Mouse (Mus musculus): Measurements from ENCODE around the gene Snrpf.
"Not testable (repeated sequence)": the region's sequence is repeated elsewhere in the genome, so short reads cannot be mapped to it uniquely, and the experiment has no call there.

Snrpf gene

DNA sequence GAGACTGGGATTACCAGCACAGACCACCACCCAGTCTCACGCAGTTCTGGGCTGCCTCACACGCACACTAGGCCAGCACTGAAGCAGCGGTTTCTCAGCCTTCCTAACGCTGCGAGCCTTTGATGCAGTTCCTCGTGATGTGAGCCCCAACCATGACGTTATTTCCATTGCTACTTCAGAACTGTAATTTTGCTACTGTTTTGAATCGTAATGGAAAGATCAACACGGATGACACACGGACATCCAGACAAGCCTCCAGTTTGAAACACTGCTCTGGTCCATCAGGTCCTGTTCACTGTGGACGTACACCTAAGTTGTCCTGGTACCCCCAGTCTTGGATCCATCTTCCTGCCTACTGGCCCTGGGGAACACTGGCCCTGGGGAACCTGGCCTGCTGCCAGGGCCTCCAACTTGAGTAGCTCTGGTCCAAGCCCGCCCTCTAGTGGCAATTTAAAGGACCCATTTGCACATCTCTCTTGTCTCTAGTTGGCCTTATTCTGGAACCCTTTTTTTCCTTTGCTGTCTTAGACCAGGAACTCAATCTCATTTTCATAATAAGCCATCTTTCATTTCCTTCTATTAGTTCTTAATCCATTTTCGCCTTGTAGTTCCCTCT is 12.1 kb downstream of the Snrpf start:
- DNase-seq (ENCODE audit: low spot score in 2 of 2): peak; percentile 44 to 80

DNA sequence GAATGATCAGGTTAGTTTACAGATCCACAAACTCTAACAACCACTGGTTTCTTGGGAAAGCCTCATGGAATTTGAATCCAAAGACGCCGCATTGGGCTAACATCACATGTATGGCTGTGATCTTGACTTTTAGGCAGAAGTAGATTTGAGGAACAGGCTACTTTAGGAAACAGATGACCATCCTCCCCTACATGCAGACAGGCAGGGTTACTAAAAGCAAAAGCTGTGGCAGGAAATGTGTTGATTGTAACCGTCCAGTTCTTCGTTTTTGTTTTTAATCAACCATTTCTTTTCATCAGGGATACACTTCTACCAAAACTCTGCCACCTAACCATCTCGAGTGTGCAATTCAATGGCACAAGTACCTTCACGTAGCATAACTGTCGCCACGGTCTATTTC is 13.5 kb downstream of the Snrpf start:
- no peak for DNase-seq (ENCODE audit: low spot score in 2 of 2)

DNA sequence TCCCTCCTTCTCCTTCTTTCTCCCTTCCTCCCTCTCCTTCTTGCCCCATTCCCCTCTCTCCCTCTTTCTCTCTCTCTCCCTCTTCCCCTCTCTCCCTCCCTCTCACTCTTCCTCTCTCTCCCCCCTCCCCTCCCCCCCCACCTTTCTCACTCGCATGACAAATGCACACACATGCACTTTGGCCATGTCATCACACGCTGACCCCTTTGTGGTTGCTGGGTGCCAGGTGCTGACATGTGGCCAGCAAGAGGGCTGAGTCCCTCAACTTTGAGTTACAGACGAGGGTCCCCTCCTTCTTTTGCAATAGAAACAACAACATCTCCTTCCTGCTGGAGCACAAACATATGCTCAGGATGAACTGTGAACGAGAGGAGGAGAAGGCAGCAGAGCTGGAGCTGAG is 14.5 kb downstream of the Snrpf start:
- no peak for DNase-seq (ENCODE audit: low spot score in 2 of 2)

DNA sequence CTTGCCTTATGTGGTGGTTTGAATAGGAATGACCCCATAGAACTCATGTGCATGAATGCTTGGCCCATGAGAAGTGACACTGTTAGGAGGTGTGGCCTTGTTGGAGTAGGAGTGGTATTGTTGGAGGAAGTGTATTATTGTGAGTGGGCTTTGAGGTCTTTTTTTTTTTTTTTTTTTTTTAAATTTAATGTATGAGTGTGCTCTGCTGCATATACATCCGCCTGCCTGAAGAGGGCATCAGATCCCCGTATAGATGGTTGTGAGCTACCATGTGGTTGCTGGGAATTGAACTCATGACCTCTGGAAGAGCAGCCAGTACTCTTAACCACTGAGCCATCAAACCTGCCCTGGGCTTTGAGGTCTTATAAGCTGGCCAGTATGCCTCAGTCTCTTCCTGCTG is 17.3 kb downstream of the Snrpf start:
- no peak for DNase-seq (ENCODE audit: low spot score in 2 of 2)

DNA sequence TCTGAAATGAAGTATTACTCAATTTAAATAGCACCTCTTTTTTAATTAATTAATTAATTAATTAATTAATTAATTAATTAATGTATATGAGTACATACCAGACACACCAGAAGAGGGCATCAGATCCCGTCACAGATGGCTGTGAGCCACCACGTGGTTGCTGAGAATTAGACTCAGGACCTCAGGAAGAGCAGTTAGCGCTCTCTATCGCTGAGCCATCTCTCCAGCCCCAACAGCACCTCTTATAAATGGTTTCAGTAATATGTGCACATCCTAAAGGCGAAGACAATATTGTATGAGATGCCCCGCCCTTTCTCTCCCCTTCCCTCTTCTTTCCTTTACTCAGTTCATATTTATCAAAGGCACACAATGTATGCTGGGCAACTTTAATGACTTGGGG is 20.8 kb downstream of the Snrpf start:
- DNase-seq (ENCODE audit: low spot score in 2 of 2): no peak

DNA sequence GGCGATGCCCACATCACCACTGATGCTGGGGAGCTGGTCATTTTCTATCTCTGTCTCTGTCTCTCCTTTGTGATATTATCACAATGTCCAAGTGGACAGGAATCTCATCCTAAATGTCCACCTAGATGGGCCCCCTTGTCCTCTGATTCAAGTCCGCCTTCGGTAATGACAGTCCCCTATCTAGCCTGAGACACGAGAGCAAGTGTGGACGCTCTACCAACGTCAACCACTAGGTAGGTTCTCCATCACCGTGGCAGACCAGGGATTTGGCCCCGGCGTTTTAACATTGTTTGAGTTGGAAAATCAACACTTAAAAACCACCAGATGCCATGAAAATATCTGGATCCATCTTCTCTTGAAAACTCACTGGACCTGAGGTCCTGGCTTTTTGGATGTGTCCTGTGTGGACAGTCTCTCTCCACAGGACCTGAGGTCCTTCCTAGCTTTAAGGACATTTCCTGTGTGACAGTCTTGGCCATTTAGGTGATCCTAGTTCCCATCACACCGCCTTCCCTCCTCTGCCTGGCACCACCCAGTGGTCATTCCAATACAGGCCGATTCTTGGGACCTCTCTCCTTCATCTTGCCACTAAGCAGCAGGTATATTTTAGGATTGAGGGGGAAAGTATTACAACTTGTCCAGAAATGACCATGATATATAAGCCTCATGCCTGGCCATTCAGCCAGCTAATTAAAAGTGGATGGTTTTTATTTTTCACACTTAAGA is 21.5 kb downstream of the Snrpf start:
- DNase-seq (ENCODE audit: low spot score in 2 of 2): no peak

DNA sequence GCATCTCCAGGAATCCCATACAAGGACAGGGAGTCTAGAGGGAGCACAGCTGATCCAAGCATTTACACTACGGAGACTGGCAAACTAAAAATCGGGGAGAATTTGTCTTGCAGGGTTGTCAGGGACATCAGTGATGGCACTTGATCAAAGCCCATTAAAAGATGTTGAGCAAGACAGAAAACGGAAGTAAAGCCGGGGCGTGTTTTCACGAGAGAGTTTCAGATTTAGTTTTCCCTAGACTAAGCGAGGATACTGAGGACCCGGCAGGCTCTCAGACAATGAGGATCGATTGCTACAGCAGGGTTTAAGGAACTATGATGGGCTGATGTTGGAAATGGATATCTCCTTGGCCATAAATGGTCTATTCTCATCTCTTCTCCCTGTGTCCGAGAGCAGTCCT is 22.4 kb downstream of the Snrpf start:
- no peak for DNase-seq (ENCODE audit: low spot score in 2 of 2)

DNA sequence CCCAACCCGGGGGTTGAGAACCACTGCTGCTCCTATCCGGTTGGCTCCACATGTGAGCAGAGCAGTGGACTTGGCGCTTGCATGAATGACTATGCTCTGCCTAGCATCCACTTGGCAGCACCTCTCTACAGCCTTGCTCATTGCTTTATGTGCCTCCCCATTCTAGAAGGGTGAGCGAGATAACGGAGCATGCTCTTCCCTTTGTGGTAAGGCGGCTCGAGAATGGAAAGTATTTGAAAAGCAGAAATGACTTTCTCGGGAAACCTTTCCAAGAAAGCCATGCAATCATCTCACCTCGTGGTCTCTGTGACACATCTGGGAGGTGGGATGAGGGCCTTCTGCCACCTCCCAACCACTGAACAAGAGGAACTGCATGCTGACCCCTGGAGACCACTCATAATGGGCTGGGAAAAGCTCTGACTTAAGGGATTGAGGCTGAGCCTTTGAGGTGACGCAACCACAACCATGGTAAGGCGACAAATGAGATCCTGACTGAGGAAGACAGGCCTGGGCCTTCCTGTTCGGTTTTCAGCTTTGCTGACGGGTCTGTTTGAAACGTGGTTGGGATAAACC is 24.9 kb downstream of the Snrpf start:
- DNase-seq (ENCODE audit: low spot score in 2 of 2): no peak

DNA sequence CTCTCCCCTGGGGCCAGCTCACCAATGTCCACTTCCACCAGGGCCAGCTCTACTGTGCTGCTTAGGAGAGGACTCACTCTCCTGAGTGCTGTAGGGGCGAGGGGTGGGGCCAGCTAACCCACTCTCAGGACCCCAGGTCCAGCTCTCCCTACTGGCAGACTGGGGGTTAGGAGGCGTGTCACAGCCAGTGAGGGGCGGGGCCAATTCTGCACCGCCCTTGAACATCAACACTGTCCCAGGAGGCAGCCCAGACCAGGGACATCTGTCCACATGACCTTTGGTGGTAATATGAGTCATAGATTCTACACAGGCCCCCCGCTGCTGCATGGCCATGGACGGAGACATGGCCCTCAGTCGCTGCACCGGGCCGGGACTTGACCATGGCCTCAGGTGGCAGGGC is 29.7 kb downstream of the Snrpf start:
- no peak for DNase-seq (ENCODE audit: low spot score in 2 of 2)

DNA sequence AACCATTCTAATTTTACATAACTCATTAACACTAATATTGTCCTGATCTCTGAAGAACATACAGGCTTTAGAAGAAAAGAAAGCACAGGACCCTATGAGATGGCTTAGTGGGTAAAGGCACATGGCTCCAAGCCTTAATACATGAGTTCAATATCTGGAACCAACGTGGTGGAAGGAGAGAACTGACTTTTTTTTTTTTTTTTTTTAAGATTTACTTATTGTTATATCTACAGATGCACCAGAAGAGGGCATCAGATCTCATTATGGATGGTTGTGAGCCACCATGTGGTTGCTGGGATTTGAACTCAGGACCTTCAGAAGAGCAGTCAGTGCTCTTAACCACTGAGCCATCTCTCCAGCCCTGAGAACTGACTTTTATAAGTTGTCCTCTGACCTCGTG is 31.5 kb downstream of the Snrpf start:
- DNase-seq (ENCODE audit: low spot score in 2 of 2): not testable (repeated sequence)

DNA sequence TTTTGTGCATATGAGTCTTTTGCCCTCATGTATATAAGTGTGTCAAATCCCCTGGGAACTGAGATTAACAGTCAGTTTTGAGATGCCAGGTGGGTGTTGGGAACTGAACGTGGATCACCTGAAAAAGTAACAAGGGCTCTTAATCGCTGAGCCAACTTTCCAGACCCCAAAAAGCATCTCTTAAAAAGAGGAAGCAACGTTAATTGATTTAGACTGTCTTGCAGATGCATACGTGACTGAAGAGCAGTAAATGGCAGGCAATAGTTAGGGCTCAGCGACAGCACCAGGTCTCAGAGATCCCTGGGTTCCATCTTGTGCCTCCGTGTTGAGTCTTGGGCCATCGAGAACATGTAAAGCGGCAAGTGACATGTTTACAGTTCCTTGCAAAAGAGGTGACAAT is 36.9 kb downstream of the Snrpf start:
- DNase-seq (ENCODE audit: low spot score in 2 of 2): no peak

DNA sequence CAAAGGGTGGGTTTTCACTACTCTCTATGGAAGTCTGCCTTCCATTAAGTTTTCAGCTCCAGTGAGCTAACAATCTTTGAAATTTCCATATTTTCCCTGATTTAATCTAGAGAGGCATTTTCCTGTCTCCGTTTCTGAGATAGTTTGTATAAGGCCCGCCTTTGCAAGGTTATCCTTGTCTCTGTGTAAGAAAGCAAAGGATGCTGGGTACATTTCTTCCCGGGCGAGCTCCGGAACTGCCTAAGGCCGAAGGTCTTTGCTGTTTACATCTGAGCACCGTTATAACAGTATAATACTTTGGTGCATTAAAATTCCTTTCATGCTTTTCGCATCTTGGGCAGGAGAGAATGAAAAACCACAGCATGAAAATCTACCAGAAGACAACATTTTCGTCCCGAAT is 39.7 kb downstream of the Snrpf start:
- no peak for DNase-seq (ENCODE audit: low spot score in 2 of 2)

DNA sequence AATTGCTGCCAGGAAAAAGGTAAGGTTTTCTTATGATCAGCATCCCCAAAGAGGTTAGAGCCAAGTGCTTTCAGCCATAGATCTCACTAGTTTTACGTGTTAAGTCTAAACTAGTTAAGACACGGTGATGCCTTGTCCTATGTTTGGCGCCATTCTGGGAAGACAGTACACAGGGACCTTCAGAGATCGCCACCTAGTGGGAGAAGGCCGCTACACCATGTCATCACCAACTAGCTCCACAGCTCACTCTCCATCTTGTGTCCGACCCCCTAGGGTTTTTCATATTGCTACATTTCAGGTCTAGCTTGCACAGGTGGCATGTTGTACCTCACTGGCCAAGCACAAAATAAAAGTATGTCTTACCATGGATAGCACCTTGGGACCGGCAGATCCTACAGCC is 40.5 kb downstream of the Snrpf start:
- DNase-seq (ENCODE audit: low spot score in 2 of 2): peak; percentile 51 to 83

DNA sequence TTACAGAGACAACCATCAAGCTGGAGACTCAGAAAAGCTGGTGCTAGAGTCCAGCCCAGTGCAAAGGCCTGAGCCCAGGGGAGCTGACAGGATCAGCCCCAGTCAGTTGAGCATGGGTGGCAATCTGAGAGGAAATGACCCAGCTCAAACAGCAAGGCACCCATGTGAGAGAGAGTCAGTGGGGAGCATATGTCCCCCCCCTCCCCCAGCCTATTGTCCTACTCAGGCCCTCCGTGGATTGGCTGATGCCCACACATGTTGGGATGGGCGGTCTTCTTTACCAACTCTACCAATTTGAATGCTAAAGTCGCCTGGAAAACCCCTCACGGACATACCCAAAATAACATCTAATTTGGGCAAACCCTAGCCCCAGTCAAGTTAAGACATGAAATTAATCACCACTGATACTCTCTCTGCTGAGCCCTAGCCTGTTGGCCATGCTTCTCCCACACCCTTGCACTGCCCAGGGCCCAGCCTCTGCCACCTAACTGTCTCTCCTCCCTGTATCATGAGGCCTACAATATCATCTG is 41.7 kb downstream of the Snrpf start:
- no peak for DNase-seq (ENCODE audit: low spot score in 2 of 2)

DNA sequence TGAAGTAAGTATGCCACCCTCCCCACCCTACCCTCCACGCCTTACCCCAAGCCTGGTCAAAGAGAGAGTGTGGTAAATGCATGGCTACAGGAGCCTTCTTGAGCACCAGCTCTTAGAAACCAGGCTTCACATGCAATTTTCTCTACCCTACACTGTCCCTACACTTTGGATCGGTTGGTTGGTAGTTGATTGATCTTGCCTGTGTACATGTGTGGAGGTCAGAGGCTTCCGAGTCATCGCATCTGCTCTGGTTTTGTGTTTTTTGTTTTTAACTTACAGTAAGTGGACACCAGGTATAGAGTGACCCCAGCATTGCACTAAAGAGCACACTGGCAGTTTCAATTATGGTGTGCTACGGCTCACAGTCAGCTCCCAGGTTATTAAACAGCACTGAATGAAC is 45.3 kb downstream of the Snrpf start:
- no peak for DNase-seq (ENCODE audit: low spot score in 2 of 2)

DNA sequence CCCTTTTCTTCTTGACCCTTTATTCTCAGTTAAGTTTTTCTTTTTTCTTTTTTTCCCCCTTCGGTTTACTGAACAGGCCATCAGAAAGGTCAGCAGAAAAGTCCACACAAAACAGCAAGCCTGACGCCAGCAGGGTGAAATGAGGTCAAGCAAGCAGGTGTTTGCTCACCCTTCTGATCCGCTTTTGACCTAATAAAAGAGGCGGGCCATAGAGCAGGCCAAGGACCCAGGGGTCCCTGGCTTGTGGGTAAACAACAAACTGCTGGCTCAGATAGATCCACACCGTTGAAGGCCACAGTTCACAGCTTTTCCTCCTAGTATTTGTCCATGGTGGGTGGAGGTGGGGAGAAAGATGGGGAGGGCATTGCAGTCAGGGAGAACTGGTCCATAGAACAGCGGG is 46.3 kb downstream of the Snrpf start:
- DNase-seq (ENCODE audit: low spot score in 2 of 2): no peak

DNA sequence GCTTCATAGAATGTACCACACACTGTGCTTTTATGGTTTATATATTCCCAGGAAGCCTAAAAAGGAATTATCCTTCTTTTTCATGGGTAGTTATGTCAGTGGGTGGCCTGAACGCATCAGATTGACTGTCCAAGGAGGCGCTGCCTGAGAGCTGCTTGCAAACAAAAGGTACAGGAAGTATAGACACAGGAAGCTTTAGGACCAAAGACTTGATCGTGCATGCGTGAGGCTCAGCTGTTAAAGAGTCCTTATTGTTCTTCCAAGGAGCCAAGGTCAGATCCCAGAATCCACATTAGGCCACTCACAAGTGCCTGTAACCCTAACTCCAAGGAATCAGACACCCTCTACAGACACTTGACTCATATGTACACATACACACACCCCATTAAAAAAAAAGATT is 47.1 kb downstream of the Snrpf start:
- no peak for DNase-seq (ENCODE audit: low spot score in 2 of 2)

DNA sequence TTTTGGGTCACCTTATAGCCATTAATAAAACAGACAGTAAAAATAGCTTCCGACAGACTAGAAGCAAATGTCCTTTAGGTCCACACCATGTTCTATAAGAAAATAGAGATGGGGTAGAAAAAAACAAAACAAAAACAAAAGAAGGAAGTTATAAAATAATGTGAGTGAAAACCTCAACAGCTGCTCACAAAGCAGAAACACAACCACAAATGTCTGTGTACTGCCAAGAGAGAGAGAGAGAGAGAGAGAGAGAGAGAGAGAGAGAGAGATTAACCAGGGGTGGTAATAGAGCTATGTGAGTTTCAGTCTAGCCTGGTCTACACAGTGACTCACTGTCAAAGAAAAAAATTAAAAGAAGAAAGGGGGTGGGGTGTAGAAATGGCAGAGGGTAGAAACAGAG is 47.9 kb downstream of the Snrpf start:
- DNase-seq (ENCODE audit: low spot score in 2 of 2): no peak

DNA sequence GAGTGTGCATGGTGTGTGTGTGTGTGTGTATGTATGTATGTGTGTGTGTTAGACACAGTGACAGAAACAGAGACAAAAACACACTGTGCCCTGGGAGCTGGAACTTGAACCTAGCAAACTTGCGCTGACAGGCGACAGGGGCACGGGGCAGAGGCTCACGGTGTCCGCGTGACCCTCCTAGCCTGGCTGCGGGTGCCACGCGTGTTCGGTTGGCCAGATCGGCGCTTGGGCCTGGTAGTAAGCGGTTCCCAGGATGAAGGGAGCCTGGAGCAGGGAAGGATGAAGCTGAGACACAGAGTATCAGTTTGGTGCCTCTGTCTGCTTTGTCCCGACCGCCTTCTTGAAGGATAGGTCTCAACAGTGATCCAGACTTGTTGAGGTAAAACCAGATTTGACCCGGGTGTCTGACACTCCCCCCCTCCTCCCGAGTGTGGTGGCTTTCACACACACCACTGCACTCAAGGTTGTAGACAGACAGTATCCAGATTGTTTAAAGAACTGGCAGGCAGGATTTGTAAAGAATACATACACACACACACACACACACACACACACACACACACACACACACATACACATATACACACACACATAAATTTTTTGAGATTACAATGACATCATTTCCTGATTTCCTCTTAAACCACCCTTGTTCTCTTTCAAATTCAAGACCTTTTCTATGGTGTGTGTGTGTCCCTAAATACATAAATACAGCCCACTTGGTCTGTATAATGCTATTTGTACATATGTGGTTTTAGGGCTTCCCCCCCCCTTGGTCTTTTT is 48.9 kb downstream of the Snrpf start, which contains the start of gene Ccdc38:
Gene Ccdc38 (plus strand): TSS at position 202 of the 780 bp plus-strand sequence.
- peak in 1 of 2 experiments; percentile 10 for DNase-seq (ENCODE audit: low spot score in 2 of 2)

DNA sequence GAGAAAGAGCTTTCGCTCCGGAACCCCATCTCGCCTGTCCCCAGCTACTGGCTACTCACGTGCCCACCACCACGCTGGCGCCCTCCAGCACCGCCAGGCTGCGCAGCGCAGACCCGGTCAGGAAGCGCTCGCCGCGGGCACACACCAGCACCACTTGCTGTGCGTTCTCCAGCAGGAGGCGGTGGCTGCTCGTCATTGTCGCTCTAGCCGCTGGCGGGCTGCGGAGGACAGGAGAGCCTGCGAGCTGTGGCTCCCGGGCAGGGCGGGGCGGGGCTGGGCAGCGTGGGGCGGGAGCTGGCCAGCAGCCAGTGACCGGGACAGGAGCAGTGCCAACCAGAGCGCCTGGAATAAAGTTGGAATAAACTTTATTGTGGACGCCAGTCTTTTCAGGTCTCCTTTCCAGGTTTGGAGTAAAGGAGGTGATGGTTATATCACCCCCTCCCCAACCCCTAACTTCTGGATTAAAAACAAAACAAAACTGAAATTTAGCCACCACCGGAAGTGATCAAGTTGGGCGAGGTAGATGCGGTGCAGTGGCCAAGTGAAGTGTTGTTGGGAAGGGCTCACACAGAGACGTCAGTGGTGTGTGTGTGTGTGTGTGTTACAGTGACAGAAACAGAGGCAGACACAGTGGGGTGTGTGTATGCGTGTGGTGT is 49.6 kb downstream of the Snrpf start, which contains the start of gene Amdhd1:
Gene Amdhd1 (minus strand): TSS at position 259 of the 656 bp plus-strand sequence.
- peak; percentile 77 to 86 for DNase-seq (ENCODE audit: low spot score in 2 of 2)

DNA sequence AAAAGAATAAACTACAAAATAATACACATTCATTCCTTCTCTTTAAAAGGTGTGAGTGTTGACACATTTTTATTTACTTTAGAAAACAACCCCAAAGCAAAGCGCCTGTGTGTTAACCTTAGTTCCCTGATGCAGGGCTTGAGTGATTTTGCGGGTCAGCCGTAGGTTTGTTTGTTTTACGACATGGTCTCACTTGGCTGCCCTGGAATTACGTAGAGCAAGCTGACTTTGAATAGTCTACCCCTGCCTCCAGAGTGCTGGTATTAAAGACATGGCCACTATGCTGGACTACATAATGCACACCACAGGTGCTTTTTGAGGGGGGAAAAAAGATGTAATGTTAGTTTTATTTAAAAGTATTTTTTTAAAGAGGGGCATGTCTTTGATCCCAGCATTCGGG is 50.7 kb downstream of the Snrpf start:
- DNase-seq (ENCODE audit: low spot score in 2 of 2): no peak

DNA sequence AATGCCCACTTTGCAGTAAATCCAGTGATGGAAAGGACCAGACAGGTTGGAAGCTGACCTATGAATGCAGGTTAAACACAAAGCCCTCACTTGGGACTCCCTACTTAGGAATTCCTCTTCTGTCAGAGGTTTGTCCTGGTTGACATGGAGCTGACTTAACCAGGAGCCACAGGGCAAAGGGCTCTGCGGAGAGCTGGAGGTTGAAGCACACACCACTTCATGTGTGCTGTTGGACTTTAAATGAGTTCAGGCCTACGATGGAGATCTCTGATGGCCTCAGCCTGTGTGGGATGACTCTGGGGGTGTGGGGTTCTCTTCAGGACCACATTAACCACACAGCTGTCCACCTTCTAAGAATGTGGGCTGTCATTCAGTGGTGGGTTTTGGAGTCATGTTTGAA is 51.2 kb downstream of the Snrpf start:
- DNase-seq (ENCODE audit: low spot score in 2 of 2): no peak
